Comparison of ENCODE assay signal across 17 mouse cellular contexts in genomic region chr6:88758074-88758473, GRCm38 (mm10). TPM values are rescaled to one million over a fixed set of nuclear protein-coding genes. Genes with fewer than 3 reads are reported as not detected.
DNase-seq lines count a peak whose midpoint lies in the region; ATAC-seq and TF ChIP-seq lines count a peak whose summit lies in the region.
"Had no signal": no experiment of that assay in that cellular context is flagged by ENCODE, and none has a peak within 500 bp of the region (broad histone marks: within the 10 kb centered on the region; RNA-seq: fewer than 3 reads in every experiment).

No protein-coding gene starts in this region.

- WGBS in heart, embryonic 10.5 days, result 58% methylated on average over 8 of the region's 8 CpGs

- TF ChIP-seq CTCF in left cerebral cortex, adult 2 months (IDR thresholded peaks at IDR 0.05), result no peak; the same call in 1 of the 2 replicates

- no peaks in the 10 kb centered on the region for H3K36me3 ChIP-seq in heart, embryonic 10.5 days
- no peaks in the 10 kb centered on the region for H3K36me3 ChIP-seq in splenic B cell, adult 2 months (ENCODE audit: control insufficient read depth, insufficient read depth, low read length, poor library complexity, severe bottlenecking)
- H3K36me3 ChIP-seq: limb, embryonic 13.5 days had no signal

- peaks cover 64% of the 10 kb centered on the region for H3K4me1 ChIP-seq in heart, embryonic 10.5 days

- intact Hi-C loops in heart, postnatal 14 days (cut with DNase I), result loop anchor here (2.0 kb wide), 1 partner anchor 31 kb away; no protein-coding TSS in a partner anchor
- intact Hi-C loops in left cerebral cortex, adult 2 months (cut with DNase I), result no loop called here
- intact Hi-C loops in left cerebral cortex, postnatal 36 days (cut with DNase I), result no loop called here

- no peak for ATAC-seq in megakaryocyte, adult 5-6 weeks (ENCODE audit: poor library complexity, severe bottlenecking)
- ATAC-seq: forebrain, embryonic 14.5 days; inflammation-experienced regulatory T-cells, adult 6 months had no signal

- H3K9me3 ChIP-seq in heart, embryonic 10.5 days, result no peaks in the 10 kb centered on the region
- H3K9me3 ChIP-seq: limb, embryonic 13.5 days had no signal

- no peak for DNase-seq in heart, embryonic 10.5 days (ENCODE audit: low spot score)
- no peak for DNase-seq in heart, postnatal 14 days
- no peak for DNase-seq in left cerebral cortex, adult 2 months (ENCODE audit: extremely low spot score in 1 of 2, low spot score in 2 of 2)
- DNase-seq in left cerebral cortex, postnatal 36 days (ENCODE audit: low spot score in 2 of 2), result no peak
- peak; percentile 56 to 62 for DNase-seq in kidney, postnatal 36 days
- peak; percentile 40 for DNase-seq in splenic B cell, adult 2 months (ENCODE audit: low read depth, low spot score)
- no peak for DNase-seq in adrenal gland, adult 18-20 months (ENCODE audit: low spot score in 2 of 2)
- DNase-seq: cerebellum, adult 9-10 months; gastrocnemius, postnatal 14 days; right cerebral cortex, postnatal 14 days; thymus, postnatal 25 days had no signal

- H3K4me3 ChIP-seq in heart, embryonic 10.5 days, result no peak overlapping the region
- H3K4me3 ChIP-seq in left cerebral cortex, adult 2 months, result no peak overlapping the region
- H3K4me3 ChIP-seq: limb, embryonic 13.5 days had no signal

- H3K27me3 ChIP-seq in heart, embryonic 10.5 days (ENCODE audit: insufficient read depth, poor library complexity, severe bottlenecking), result peaks cover 18% of the 10 kb centered on the region; the same call in 1 of the 2 replicates
- no peaks in the 10 kb centered on the region for H3K27me3 ChIP-seq in splenic B cell, adult 2 months (ENCODE audit: control insufficient read depth, insufficient read depth, low read length, poor library complexity, severe bottlenecking)
- H3K27me3 ChIP-seq: limb, embryonic 13.5 days had no signal

- H3K27ac ChIP-seq in heart, embryonic 10.5 days, result peak overlapping the region; percentile 47; the same call in 1 of the 2 replicates
- peak overlapping the region; percentile 87; the same call in 1 of the 2 replicates for H3K27ac ChIP-seq in left cerebral cortex, adult 2 months
- H3K27ac ChIP-seq: limb, embryonic 13.5 days; macrophage had no signal

RNA-seq across cellular contexts. Expression of gene Mgll, which starts 33.9 kb away (rescaled TPM):
- polyA plus RNA-seq in heart, embryonic 10.5 days (2016; fragmentation: Nextera tagmentation; extraction: Ambion mirVana), result 5.4 and 6.4 TPM in 2 replicates
- total RNA-seq in heart, postnatal 14 days (2021), result 100 to 1,000 TPM; 173 to 177 TPM
- 100 to 1,000 TPM; 185 to 189 TPM for total RNA-seq in left cerebral cortex, adult 2 months (2021)
- total RNA-seq in left cerebral cortex, postnatal 36 days (2021), result 100 to 1,000 TPM; 193 to 231 TPM
- total RNA-seq in adrenal gland, adult 18-20 months (2021), result 100 to 1,000 TPM; 197 to 247 TPM
- total RNA-seq in megakaryocyte, adult 5-6 weeks (2015), result 4.2 and 4.7 TPM in 2 replicates
- 3.0 and 3.7 TPM in 2 replicates for total RNA-seq in megakaryocyte, adult 5-6 weeks (2017)
- total RNA-seq: MEL had no signal

Comparison
In these comparisons a context has a peak if more than half of its experiments do, and no peak if none do; other contexts are left out.
1. DNase-seq: peak in kidney, postnatal 36 days (2 of 2) and splenic B cell, adult 2 months (single experiment); none in heart, embryonic 10.5 days (single experiment), heart, postnatal 14 days (0 of 2), left cerebral cortex, adult 2 months (0 of 2), left cerebral cortex, postnatal 36 days (0 of 2) and adrenal gland, adult 18-20 months (0 of 2).
2. RNA of gene Mgll, which starts 33.9 kb away (total RNA-seq): 197 to 247 TPM in adrenal gland, adult 18-20 months, 193 to 231 TPM in left cerebral cortex, postnatal 36 days, 185 to 189 TPM in left cerebral cortex, adult 2 months and 173 to 177 TPM in heart, postnatal 14 days; 3.0 to 4.7 TPM in megakaryocyte, adult 5-6 weeks; every median in the first group is over 10 times any median in the second.